Mouse (Mus musculus) subcutaneous adipose tissue, adult 2 months (tissue): ENCODE results near the gene Gp9. TPM values are rescaled to one million over a fixed set of nuclear protein-coding genes. Genes with fewer than 3 reads are reported as not detected.

Experiments used
- polyA plus RNA-seq: library from polyadenylated mRNA; depleted of rRNA; stranded (reverse); fragments of >200 nt; gene quantifications from 2 replicates; pipeline ENCODE4 v1.2.3, GENCODE M21; 2012; ENCODE audit warnings: low replicate concordance; rRNA removed

The Gp9 gene
- polyA plus RNA-seq, result 0.24 and 0.37 TPM in 2 replicates

DNA sequence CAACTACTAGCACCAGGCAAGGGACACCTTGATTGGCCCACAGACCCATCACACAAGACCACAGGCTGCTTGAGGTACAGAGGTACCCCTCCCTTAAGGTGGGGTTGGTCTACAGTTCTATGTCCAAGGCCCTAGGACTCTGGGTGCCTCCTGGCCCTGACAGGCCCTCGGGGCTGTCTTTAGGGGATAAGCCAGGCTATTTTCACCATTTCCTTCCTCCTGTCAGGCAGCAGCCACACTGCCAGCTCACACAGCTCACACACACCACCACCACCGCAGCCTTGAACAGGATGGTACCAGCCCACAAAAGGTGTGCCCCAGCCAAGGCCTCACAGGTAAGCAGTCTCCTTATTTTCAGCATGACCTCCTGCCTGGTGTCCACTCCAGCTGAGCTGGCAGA lies at the start of gene Gp9:
Gene Gp9, plus strand, starts transcription at position 231 of the 400 bp plus-strand sequence.

DNA sequence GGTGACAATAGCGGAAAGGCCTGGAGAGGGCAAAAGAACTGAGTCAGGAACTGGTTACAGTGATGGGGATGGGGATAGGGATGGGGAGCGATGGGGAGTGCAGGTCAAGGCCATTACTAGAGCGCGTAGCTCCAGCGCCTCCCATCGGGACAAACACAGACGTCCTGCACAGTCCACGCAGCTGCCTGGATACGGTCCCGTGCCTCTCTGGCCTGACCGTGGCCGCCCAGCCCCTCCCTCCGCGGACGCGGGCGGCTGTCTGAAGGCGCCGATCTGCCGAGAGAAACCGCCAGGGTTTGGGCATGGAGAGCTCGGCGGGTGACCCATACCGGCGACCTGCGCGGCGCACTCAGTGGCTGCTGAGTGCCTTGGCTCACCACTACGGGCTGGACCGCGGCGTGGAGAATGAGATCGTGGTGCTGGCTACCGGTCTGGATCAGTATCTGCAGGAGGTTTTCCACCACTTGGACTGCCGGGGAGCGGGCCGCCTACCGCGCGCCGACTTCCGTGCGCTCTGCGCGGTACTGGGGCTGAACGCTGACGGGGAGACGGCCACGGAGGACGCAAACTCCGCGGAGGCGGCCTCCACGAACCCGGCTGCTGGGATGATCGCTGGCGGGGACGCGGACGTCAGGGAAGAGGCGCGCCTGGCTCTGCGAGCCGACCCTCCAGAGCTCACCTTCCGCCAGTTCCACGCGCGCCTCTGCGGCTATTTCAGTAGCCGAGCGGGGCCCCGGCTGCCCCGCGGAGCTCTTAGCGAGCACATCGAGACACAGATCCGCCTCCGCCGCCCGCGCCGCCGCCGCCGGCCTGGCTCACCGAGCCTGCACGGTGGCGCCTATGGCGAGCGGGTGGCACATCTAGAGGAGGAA lies 47.0 kb upstream of the Gp9 start, which contains the start of gene Efcc1:
Gene Efcc1, plus strand, starts transcription at position 279 of the 872 bp plus-strand sequence.

DNA sequence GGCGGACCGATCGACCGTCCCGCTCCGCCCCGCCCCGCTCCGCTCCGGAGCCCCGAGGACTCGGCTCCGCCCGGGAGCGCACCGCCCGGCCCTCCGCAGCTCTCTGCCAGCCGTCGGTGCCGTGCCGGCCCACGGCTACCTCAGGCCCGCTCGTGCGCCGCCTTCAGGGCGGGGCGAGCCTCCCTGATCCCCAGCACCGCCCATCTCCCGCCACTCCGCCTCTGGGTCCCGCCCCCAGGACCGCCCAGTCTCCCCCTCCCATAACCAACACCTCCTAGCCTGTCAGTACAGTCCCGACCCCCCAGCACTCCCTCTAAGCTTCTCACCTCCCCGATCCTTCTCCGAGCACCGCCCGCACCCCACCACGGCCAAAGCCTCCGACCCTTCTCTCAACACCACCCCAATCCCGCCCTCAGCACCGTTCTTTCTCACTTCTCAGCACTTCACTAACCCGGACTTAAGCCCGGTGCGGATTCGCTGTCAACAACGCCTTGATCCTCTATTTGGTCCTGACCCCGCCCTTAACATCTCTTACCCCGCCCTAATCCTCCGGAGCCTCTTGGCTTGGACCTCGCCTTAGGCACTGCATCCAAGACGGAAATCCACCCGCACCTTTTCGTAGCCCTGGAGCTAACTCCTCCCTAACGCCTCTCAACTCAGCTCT lies 33.9 kb downstream of the Gp9 start, which contains the start of gene Rab43:
Gene Rab43, minus strand, starts transcription at position 490 of the 664 bp plus-strand sequence.

Other genes starting within 250 kb of the Gp9 start
- gene Arhgap25, start 244.8 kb upstream of the Gp9 start, polyA plus RNA-seq, result 4.2 and 5.0 TPM in 2 replicates
- 0.64 and 4.4 TPM in 2 replicates for gene Prokr1, start 187.3 kb upstream of the Gp9 start, polyA plus RNA-seq
- gene Aplf, start 105.9 kb upstream of the Gp9 start, polyA plus RNA-seq, result 4.2 and 8.2 TPM in 2 replicates
- gene Efcc1, start 47.2 kb upstream of the Gp9 start, polyA plus RNA-seq, result 4.4 and 10.0 TPM in 2 replicates
- gene Rab43, start 34.1 kb downstream of the Gp9 start, polyA plus RNA-seq, result 32.2 and 82.0 TPM in 2 replicates
- 0.96 TPM in 2 replicates for gene Gm45140, start 57.7 kb downstream of the Gp9 start, polyA plus RNA-seq
- gene Isy1, start 60.7 kb downstream of the Gp9 start, polyA plus RNA-seq, result 19.5 and 37.6 TPM in 2 replicates
- 283 and 361 TPM in 2 replicates for gene Cnbp, start 73.0 kb downstream of the Gp9 start, polyA plus RNA-seq
- 51.5 and 110 TPM in 2 replicates for gene Copg1, start 109.7 kb downstream of the Gp9 start, polyA plus RNA-seq
- gene Hmces, start 135.9 kb downstream of the Gp9 start, polyA plus RNA-seq, result 24.3 and 32.6 TPM in 2 replicates
- 10.7 and 20.5 TPM in 2 replicates for gene H1fx, start 203.6 kb downstream of the Gp9 start, polyA plus RNA-seq